Mouse (Mus musculus): ENCODE measurements around the gene Vps51. TPM values are rescaled to one million over a fixed set of nuclear protein-coding genes. Genes with fewer than 3 reads are reported as not detected.
"Not testable (repeated sequence)": the region's sequence is repeated elsewhere in the genome, so short reads cannot be mapped to it uniquely, and the experiment has no call there.

Vps51 gene
- polyA plus RNA-seq, 2 experiments = 51.9 to 81.6 TPM

- H3K9ac ChIP-seq (ENCODE audit: low read depth, low read length, severe bottlenecking) = peak overlapping the region; percentile 91
Observed at GRCm38 (mm10) chr19:6047899-6048166, 29.2 kb downstream of the Vps51 start.

DNA sequence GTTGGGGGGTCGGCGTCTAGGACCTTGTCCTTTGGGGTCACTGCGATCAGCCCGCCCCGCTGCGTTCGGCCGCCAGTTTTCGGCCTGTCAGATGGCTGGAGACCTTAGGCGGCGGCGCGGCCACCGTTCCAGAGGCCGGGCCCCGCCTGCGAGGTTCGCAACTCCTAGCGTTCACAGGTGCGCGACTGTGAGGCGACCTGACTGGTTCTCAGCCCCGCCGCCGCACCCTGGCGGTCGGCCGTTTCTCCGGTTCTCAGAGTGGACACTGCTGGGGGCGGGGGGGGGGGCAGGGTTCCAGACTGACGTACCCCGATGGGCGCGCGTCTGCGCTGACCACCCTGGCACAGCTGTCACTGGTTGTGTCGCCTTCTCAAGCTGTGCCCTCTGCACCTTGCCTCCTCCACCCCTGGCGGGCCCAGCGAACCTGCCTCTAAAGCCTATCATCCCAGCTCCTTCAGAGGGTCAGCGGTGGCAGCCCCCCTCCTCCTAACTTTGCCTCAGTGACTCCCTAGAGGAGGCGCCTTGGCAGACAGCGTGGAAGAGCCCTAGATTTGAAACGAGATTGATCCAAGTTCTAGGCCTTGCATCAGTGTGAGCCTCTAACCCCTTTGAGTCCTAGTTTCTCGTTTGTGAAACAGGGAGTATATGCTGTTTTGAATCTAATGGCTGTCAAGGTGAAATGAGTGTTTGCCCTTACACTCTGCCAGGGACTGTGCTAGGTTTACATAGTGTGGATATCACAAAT, 29.7 kb downstream of the Vps51 start:
- H3K4me3 ChIP-seq (replicated peaks; ENCODE audit: low read length) = peak overlapping the region; percentile 93
- no peaks in the 10 kb centered on the region for H3K27me3 ChIP-seq (ENCODE audit: control insufficient read depth, insufficient read depth, low read length)
- H3K27ac ChIP-seq (replicated peaks; ENCODE audit: low read depth, low read length) = peak overlapping the region; percentile 99
- no peak for ATAC-seq (ENCODE audit: low FRiP score, low read depth)
- peaks cover 14% of the 10 kb centered on the region for H3K4me1 ChIP-seq (ENCODE audit: control insufficient read depth, insufficient read depth, low read length)
- H3K9ac ChIP-seq (ENCODE audit: low read depth, low read length, severe bottlenecking) = peak overlapping the region; percentile 91
- TF ChIP-seq POLR2A (IDR thresholded peaks at IDR 0.05; ENCODE audit: borderline replicate concordance, extremely low read depth, insufficient read depth, insufficient read length) = no peak
- no peaks in the 10 kb centered on the region for H3K9me3 ChIP-seq (ENCODE audit: control insufficient read depth, low read length)
- no peak for DNase-seq (ENCODE audit: low spot score)
- H3K4me2 ChIP-seq (replicated peaks; ENCODE audit: low read depth, low read length, severe bottlenecking) = peak overlapping the region; percentile 74
- peaks cover 45% of the 10 kb centered on the region for H3K36me3 ChIP-seq (ENCODE audit: control insufficient read depth, insufficient read depth, low read length)
- 6% methylated on average over 22 of the region's 44 CpGs for WGBS

More at GRCm38 (mm10) chr19:6047899-6048166, 29.2 kb downstream of the Vps51 start:
- no peaks in the 10 kb centered on the region for H3K9me3 ChIP-seq (ENCODE audit: control insufficient read depth, low read length)
- peak overlapping the region; percentile 74 for H3K4me2 ChIP-seq (replicated peaks; ENCODE audit: low read depth, low read length, severe bottlenecking)
- TF ChIP-seq POLR2A (IDR thresholded peaks at IDR 0.05; ENCODE audit: borderline replicate concordance, extremely low read depth, insufficient read depth, insufficient read length) = no peak
- DNase-seq (ENCODE audit: low spot score) (no peak), ATAC-seq (ENCODE audit: low FRiP score, low read depth) (no peak)
- H3K4me3 ChIP-seq (replicated peaks; ENCODE audit: low read length) = peak overlapping the region; percentile 93
- H3K27ac ChIP-seq (replicated peaks; ENCODE audit: low read depth, low read length) = no peak overlapping the region
- H3K4me1 ChIP-seq (ENCODE audit: control insufficient read depth, insufficient read depth, low read length) = peaks cover 14% of the 10 kb centered on the region
- WGBS = 82% methylated on average over 8 of the region's 8 CpGs
- H3K36me3 ChIP-seq (ENCODE audit: control insufficient read depth, insufficient read depth, low read length) = peaks cover 50% of the 10 kb centered on the region
- no peaks in the 10 kb centered on the region for H3K27me3 ChIP-seq (ENCODE audit: control insufficient read depth, insufficient read depth, low read length)

DNA sequence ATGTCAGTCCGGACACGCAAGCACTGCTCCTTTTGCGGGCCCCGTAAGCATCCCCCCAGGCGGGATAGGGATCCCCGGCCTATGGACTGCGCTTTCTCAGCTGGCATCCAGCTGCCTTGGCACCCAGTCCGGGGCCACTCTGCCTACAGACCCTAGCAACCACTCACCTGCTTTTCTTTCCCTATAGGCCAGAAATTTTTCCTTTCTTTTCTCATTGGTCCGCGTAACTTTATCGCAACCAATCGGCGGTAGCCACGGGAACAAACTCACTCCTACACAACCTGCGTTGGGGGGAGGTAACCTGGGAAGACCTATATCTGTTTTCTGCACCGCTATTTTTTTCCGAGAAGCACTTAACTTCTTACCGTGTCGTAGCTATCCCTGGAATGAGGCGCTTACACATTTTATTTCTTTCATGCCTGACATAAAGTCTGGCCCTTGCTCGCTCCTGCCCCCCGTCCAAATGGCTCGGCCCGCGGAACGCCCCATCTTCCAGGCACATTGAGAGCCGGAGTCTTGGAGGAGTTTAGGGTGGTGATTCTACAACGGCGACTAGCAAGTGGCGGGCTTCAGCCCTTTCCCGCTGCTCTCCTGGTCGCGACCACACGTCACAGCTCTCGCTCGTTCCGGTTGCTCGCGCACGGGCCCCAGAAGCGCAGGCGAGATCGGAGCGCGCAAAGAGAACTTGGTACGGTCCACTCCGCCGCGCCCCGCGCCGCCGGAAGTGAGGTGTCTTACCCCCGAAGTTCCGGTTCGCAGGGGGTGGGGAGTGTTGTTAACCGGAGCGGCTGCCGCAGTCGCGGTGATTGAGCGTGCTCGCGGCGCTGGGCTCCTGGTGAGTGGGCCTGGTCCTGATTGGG, 30.5 kb downstream of the Vps51 start, which contains the start of gene Syvn1:
TSS of gene Syvn1 (plus strand) at position 283 of the 860 bp plus-strand sequence.
- Histone ChIP-seq H3K36me3 (ENCODE audit: control insufficient read depth, insufficient read depth, low read length) (peaks cover 37% of the 10 kb centered on the region), H3K27ac (replicated peaks; ENCODE audit: low read depth, low read length) (peak within 1 kb of the TSS; percentile 99), H3K4me2 (replicated peaks; ENCODE audit: low read depth, low read length, severe bottlenecking) (peak within 1 kb of the TSS; percentile 74), H3K27me3 (ENCODE audit: control insufficient read depth, insufficient read depth, low read length) (no peaks in the 10 kb centered on the region), H3K4me3 (replicated peaks; ENCODE audit: low read length) (peak within 1 kb of the TSS; percentile 93), H3K4me1 (ENCODE audit: control insufficient read depth, insufficient read depth, low read length) (peaks cover 14% of the 10 kb centered on the region), H3K9ac (ENCODE audit: low read depth, low read length, severe bottlenecking) (peak within 1 kb of the TSS; percentile 91), H3K9me3 (ENCODE audit: control insufficient read depth, low read length) (no peaks in the 10 kb centered on the region)
- peak; percentile 92 for ATAC-seq (ENCODE audit: low FRiP score, low read depth)
- peak; percentile 97 for DNase-seq (ENCODE audit: low spot score)
- peak; percentile 25; the same call in 1 of the 2 replicates for TF ChIP-seq POLR2A (IDR thresholded peaks at IDR 0.05; ENCODE audit: borderline replicate concordance, extremely low read depth, insufficient read depth, insufficient read length)
- under 1% methylated on average over 65 of the region's 65 CpGs for WGBS

DNA sequence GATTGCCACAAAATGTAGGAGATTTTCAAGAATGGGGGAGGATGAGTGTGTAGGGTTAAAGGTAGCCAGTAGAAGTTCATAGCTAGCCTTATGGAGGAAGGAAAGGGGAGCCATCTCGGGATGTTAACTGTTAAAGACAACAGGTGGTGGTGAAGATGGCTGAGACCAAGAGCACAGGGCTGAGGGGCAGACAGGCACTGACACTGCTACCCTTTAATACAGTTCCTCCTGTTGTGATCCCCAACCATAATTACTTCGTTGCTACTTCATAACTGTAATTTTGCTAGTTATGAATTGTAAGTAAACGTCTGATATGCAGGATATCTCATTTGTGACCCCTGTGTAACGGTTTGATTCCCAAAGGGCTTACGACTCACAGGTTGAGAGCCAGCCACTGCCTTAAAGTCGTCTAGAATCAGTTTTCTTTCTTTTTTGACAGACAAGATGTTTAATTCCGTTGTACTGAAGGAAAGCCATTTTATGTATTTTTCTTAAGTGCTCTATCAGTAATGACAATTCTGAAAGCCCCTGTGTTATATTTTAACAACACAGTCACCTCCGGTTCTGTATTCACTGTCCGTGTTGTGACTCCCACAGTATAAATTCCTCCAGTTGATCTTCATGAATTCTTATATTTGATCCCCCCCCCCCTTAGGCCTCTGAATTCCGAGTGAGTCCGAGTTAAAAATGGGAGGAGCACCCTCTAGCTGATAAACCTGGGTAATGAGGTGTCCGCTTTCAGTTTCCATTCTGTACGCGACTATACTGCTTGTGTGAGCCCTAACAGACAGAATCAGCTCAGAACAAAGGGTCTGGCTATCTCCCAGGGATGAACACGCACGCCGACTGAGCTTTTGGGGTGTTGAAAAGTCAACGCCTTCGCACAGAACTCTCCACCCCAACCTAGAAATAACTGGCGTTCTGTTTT, 31.4 kb downstream of the Vps51 start:
- peaks cover 28% of the 10 kb centered on the region for H3K36me3 ChIP-seq (ENCODE audit: control insufficient read depth, insufficient read depth, low read length)
- WGBS = 17% methylated on average over 20 of the region's 20 CpGs

DNA sequence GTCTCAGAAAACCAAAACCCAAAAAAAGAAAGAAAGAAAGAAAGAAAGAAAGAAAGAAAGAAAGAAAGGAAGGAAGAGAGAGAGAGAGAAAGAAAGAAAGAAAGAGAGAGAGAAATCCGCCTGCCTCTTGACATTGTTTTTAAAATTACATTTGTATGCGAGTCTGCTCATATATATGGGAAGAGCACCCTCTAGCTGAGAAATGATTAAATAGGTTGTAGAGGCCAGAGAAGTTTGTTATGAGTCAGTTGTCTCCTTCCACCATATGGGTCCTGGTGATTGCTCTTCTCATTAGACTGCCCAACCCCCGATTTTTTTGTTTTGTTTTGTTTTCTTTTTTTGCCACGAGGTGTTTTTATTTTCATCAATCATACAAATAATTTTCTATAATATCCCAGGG, 32.9 kb downstream of the Vps51 start:
- H3K27ac ChIP-seq (replicated peaks; ENCODE audit: low read depth, low read length); ATAC-seq (ENCODE audit: low FRiP score, low read depth); H3K4me2 ChIP-seq (replicated peaks; ENCODE audit: low read depth, low read length, severe bottlenecking); H3K9me3 ChIP-seq (ENCODE audit: control insufficient read depth, low read length); H3K27me3 ChIP-seq (ENCODE audit: control insufficient read depth, insufficient read depth, low read length); H3K9ac ChIP-seq (ENCODE audit: low read depth, low read length, severe bottlenecking); H3K4me3 ChIP-seq (replicated peaks; ENCODE audit: low read length): not testable (repeated sequence)
- peak; percentile 76 for DNase-seq (ENCODE audit: low spot score)
- H3K36me3 ChIP-seq (ENCODE audit: control insufficient read depth, insufficient read depth, low read length) = peaks cover 13% of the 10 kb centered on the region
- 70% methylated on average over 4 of the region's 4 CpGs for WGBS
- H3K4me1 ChIP-seq (ENCODE audit: control insufficient read depth, insufficient read depth, low read length) = peaks cover 14% of the 10 kb centered on the region

More for the DNA sequence above, 31.4 kb downstream of the Vps51 start:
- Histone ChIP-seq H3K27me3 (ENCODE audit: control insufficient read depth, insufficient read depth, low read length) (no peaks in the 10 kb centered on the region), H3K4me3 (replicated peaks; ENCODE audit: low read length) (peak overlapping the region; percentile 93), H3K4me2 (replicated peaks; ENCODE audit: low read depth, low read length, severe bottlenecking) (peak overlapping the region; percentile 74), H3K27ac (replicated peaks; ENCODE audit: low read depth, low read length) (peak overlapping the region; percentile 99), H3K4me1 (ENCODE audit: control insufficient read depth, insufficient read depth, low read length) (peaks cover 14% of the 10 kb centered on the region), H3K9ac (ENCODE audit: low read depth, low read length, severe bottlenecking) (peak overlapping the region; percentile 91), H3K9me3 (ENCODE audit: control insufficient read depth, low read length) (no peaks in the 10 kb centered on the region)
- ATAC-seq (ENCODE audit: low FRiP score, low read depth) = peak; percentile 25; the same call in 1 of the 2 replicates
- DNase-seq (ENCODE audit: low spot score) = no peak
- no peak; the same call in 1 of the 2 replicates for TF ChIP-seq POLR2A (IDR thresholded peaks at IDR 0.05; ENCODE audit: borderline replicate concordance, extremely low read depth, insufficient read depth, insufficient read length)
